Mouse (Mus musculus): ENCODE measurements around the gene Magea8.
"Not testable (repeated sequence)": the region's sequence is repeated elsewhere in the genome, so short reads cannot be mapped to it uniquely, and the experiment has no call there.

Gene Magea8

DNA sequence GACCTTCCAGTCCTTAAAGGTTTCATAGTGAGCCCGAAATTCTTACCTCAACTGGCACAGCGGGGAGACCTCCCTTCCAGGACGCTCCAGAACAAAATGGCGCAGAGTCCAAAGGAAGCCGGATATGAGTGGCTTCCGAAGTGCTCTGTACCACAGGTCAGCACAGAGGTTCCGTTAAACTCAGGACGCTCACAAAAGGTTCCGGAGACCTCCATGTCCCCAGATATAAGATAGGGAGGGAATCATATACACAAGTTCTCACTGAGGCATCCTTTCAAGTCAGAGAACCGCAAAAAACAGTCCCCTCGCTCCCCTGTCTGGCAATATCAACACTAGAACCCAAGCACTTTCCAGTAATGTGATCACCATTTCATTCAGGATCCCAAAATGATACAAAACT lies at the start of gene Magea8:
Magea8 (minus strand) TSS at position 101 of the 400 bp plus-strand sequence.
- in situ Hi-C loops (cut with MboI) = not testable (repeated sequence)

GRCm38 (mm10) chrX:154949405-154949804 lies 46.2 kb downstream of the Magea8 start, which contains the start of gene Magea3:
Magea3 (minus strand) TSS chrX:154949505.
- in situ Hi-C loops (cut with MboI) = not testable (repeated sequence)

DNA sequence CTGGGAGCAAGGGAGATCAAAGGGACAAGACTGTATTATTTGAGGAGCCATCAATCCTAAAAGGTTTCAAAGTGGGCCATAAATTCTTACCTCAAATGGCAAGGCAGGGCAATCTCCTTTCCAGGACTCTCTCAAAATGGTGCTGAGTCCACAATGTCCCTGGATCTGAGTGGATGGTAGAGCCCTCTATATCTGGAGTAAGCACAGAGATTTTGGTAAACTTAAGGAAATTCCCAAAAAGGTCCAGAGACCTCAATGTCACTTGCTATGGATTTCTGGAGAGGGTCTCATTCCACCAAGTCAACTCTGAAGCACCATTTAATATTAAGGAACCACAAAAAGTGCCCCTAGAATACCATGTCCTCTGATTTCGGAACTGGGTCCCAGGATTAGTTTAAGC lies 59.8 kb downstream of the Magea8 start, which contains the start of gene Magea6:
Magea6 (minus strand) TSS at position 101 of the 400 bp plus-strand sequence.
- in situ Hi-C loops (cut with MboI) = not testable (repeated sequence)
